Mouse (Mus musculus) cerebellum, postnatal 10 days (tissue): ENCODE data around the gene Sv2b.
"Not testable (repeated sequence)": the region's sequence is repeated elsewhere in the genome, so short reads cannot be mapped to it uniquely, and the experiment has no call there.

Experiments used
- DNase-seq, 2 experiments: peaks; one replicate each; pipeline ENCODE4 v3.0.0; 2021; ENCODE audit warnings: mixed read lengths in 2 of 2

Gene Sv2b

GRCm38 (mm10) chr7:75308457-75309312 is at the start of gene Sv2b:
TSS of gene Sv2b (minus strand) at chr7:75309262.
- DNase-seq: peak; percentile 89 to 90

GRCm38 (mm10) chr7:75358284-75358851 is 49.3 kb upstream of the Sv2b start:
- no peak for DNase-seq

- DNase-seq: peak; percentile 71 to 82
Measured at GRCm38 (mm10) chr7:75355521-75355920, 46.5 kb upstream of the Sv2b start.

- DNase-seq: no peak
Measured at GRCm38 (mm10) chr7:75352777-75353374, 43.8 kb upstream of the Sv2b start.

- DNase-seq: no peak
Measured at GRCm38 (mm10) chr7:75350172-75350571, 41.1 kb upstream of the Sv2b start.

GRCm38 (mm10) chr7:75332311-75332710 is 23.2 kb upstream of the Sv2b start:
- DNase-seq: peak in 1 of 2 experiments; percentile 29

- peak; percentile 94 to 95 for DNase-seq
Measured at GRCm38 (mm10) chr7:75329740-75330142, 20.7 kb upstream of the Sv2b start.

GRCm38 (mm10) chr7:75328721-75329362 is 19.8 kb upstream of the Sv2b start:
- peak; percentile 70 to 72 for DNase-seq

- no peak for DNase-seq
Measured at GRCm38 (mm10) chr7:75325273-75325672, 16.2 kb upstream of the Sv2b start.

GRCm38 (mm10) chr7:75322742-75323141 is 13.7 kb upstream of the Sv2b start:
- not testable (repeated sequence) for DNase-seq

- no peak for DNase-seq
Measured at GRCm38 (mm10) chr7:75320009-75320408, 10.9 kb upstream of the Sv2b start.

- DNase-seq: no peak
Measured at GRCm38 (mm10) chr7:75318320-75318719, 9.3 kb upstream of the Sv2b start.

- DNase-seq: no peak
Measured at GRCm38 (mm10) chr7:75314873-75315272, 5.8 kb upstream of the Sv2b start.

- no peak for DNase-seq
Measured at GRCm38 (mm10) chr7:75309570-75309969, 508 bp upstream of the Sv2b start.

GRCm38 (mm10) chr7:75308140-75308456 is 964 bp downstream of the Sv2b start:
- peak in 1 of 2 experiments; percentile 73 for DNase-seq

GRCm38 (mm10) chr7:75307570-75308087 is 1.4 kb downstream of the Sv2b start:
- DNase-seq: peak; percentile 44 to 57

GRCm38 (mm10) chr7:75305901-75306465 is 3.1 kb downstream of the Sv2b start:
- DNase-seq: no peak

GRCm38 (mm10) chr7:75302523-75303215 is 6.4 kb downstream of the Sv2b start:
- peak; percentile 70 to 80 for DNase-seq

- DNase-seq: peak; percentile 75 to 78
Measured at GRCm38 (mm10) chr7:75299245-75299644, 9.8 kb downstream of the Sv2b start.

GRCm38 (mm10) chr7:75296688-75297119 is 12.4 kb downstream of the Sv2b start:
- DNase-seq: no peak

GRCm38 (mm10) chr7:75295228-75295865 is 13.7 kb downstream of the Sv2b start:
- peak in 1 of 2 experiments; percentile 51 for DNase-seq

GRCm38 (mm10) chr7:75292246-75292645 is 16.8 kb downstream of the Sv2b start:
- DNase-seq: peak; percentile 70 to 79
